Mouse (Mus musculus) heart, embryonic 11.5 days (tissue): Measurements from ENCODE around the gene Tepsin. TPM values are rescaled to one million over a fixed set of nuclear protein-coding genes. Genes with fewer than 3 reads are reported as not detected.

ENCODE experiments used
- ATAC-seq: fragments of 200-750 bp; cut with Nextera tagmentation; replicated peaks from 2 replicates; pipeline ENCODE4 v1.8.0; 2017; ENCODE audit warnings: moderate library complexity; ENCODE audit not compliant: insufficient number of reproducible peaks, low FRiP score, low TSS enrichment
- H3K27ac ChIP-seq: fragments of 300-500 bp; sonication (generic); 2 replicates; pipeline ENCODE4 v1.5.1; 2014; ENCODE audit warnings: mild to moderate bottlenecking, low read depth, low read length
- H3K27me3 ChIP-seq: fragments of 300-500 bp; sonication (generic); 2 replicates; pipeline ENCODE4 v1.6.1; 2014; ENCODE audit warnings: mild to moderate bottlenecking, low read length, mixed read lengths; ENCODE audit not compliant: control insufficient read depth, insufficient read depth
- H3K36me3 ChIP-seq: fragments of 300-500 bp; sonication (generic); 2 replicates; pipeline ENCODE4 v1.6.1; 2014; ENCODE audit warnings: mild to moderate bottlenecking, low read length, moderate library complexity, mixed read lengths; ENCODE audit not compliant: control insufficient read depth, insufficient read depth
- H3K4me1 ChIP-seq: fragments of 300-500 bp; sonication (generic); 2 replicates; pipeline ENCODE4 v1.6.1; 2014; ENCODE audit warnings: low read length; ENCODE audit not compliant: control insufficient read depth, insufficient read depth
- H3K4me2 ChIP-seq: fragments of 300-500 bp; sonication (generic); 2 replicates; pipeline ENCODE4 v1.6.1; 2014; ENCODE audit warnings: mild to moderate bottlenecking, moderate library complexity
- H3K4me3 ChIP-seq: fragments of 300-500 bp; sonication (generic); 2 replicates; pipeline ENCODE4 v1.5.1; 2014; ENCODE audit warnings: low read depth, low read length
- H3K9ac ChIP-seq: fragments of 300-500 bp; sonication (generic); 2 replicates; pipeline ENCODE4 v1.6.1; 2014; ENCODE audit warnings: mild to moderate bottlenecking, low read depth, low read length, moderate library complexity
- H3K9me3 ChIP-seq: fragments of 300-500 bp; sonication (generic); replicated peaks from 2 replicates; pipeline ENCODE4 v1.6.1; 2016; ENCODE audit warnings: low read length; ENCODE audit not compliant: control insufficient read depth
- WGBS: fragments of 180-500 bp; shearing (Covaris S2); extraction: QIAGEN DNeasy Blood & Tissue Kit; methylation state at CpG from one replicate; pipeline ENCODE4 v1.1.7; 2014; ENCODE audit not compliant: insufficient replicate concordance; 5-methylcytosine and 5-hydroxymethylcytosine counted together
- polyA plus RNA-seq: library from polyadenylated mRNA; unstranded; fragments of >200 nt; fragmentation: Nextera tagmentation; extraction: Ambion mirVana; gene quantifications from 2 replicates; pipeline ENCODE4 v1.2.1, GENCODE M21; 2014

Gene Tepsin
- polyA plus RNA-seq, 1 experiment from 2014 or later: 14.6 TPM

DNA sequence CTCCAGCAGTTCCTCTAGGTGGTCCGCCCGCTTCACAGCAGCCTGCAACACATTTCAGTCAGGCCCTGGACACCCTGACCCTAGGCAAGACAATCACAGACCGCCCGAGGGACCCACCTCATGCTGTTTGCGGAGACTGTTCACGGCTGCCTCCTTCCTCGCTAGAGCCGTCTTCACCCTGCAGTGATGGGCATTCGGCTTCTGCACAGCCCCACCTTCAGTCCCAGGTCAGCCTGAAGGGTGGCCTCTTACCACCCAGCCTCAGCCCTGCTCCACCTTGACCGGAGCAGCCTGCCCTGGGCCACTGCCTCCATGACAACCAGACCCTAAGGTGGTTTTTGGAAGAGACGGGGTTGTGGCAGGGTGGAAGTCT, 33.9 kb downstream of the Tepsin start:
- 86% methylated on average over 11 of the region's 11 CpGs for WGBS
- no peak overlapping the region for H3K4me2 ChIP-seq
- H3K4me3 ChIP-seq: no peak overlapping the region
- H3K27me3 ChIP-seq: no peaks in the 10 kb centered on the region
- H3K9ac ChIP-seq: no peak overlapping the region
- H3K4me1 ChIP-seq: peaks cover 7% of the 10 kb centered on the region; the same call in 1 of the 2 replicates
- H3K27ac ChIP-seq: no peak overlapping the region
- peaks cover 9% of the 10 kb centered on the region; the same call in 1 of the 2 replicates for H3K36me3 ChIP-seq
- no peaks in the 10 kb centered on the region for H3K9me3 ChIP-seq
- no peak for ATAC-seq

DNA sequence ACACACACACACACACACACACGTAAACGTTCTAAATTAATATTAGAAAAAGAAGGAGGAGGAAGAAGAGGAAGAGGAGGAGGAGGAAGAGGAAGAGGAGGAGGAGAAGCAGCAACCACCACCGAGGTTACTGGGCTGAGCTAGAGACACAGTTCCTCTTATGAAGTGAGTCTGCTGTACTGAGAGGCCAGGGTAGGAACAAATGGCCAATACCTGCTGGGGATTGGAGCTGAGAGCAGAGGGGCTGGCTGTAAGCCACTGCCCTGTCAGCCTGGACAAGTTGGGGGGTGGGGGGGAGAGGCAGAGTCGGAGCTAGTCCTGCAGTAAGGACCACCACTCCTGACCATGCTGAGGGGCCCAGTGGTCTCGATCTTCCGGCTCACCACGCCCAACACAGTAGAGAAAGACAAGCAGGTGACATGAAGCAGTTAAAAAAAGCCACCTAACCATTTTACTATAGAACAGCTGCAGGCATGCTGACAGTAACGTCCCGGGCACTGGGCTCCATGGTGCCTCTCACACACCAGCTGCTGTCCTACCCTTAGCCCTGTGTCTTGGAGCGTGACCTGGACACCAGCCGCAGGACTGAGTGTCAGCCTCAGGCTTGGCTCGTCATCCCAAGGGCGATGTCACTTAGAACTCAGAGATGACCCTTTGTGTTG, 34.4 kb downstream of the Tepsin start:
- H3K4me3 ChIP-seq: no peak overlapping the region
- H3K27me3 ChIP-seq: no peaks in the 10 kb centered on the region
- ATAC-seq: no peak
- H3K4me2 ChIP-seq: no peak overlapping the region
- WGBS: 86% methylated on average over 13 of the region's 13 CpGs
- no peak overlapping the region for H3K9ac ChIP-seq
- no peaks in the 10 kb centered on the region for H3K9me3 ChIP-seq
- H3K4me1 ChIP-seq: peaks cover 7% of the 10 kb centered on the region; the same call in 1 of the 2 replicates
- H3K36me3 ChIP-seq: peaks cover 9% of the 10 kb centered on the region; the same call in 1 of the 2 replicates
- no peak overlapping the region for H3K27ac ChIP-seq

DNA sequence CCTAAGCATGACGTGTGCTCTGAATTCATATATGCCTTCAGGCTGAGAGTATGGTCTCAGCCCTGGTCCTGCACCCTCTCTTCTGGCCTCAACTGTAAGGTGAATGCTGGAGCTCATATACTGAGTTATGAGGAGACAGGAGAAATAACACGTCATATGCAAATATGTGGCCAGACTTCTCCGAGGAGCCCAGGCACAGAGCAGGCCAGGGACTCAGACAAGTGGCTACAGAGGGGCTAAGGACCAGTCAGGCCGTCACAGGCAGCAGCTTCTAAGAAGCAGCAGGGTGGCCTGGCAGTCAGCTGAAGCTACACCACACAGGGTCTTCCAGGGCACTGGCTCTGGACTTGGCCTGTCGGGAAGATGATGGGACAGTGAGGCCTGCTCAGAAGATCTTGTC, 35.2 kb downstream of the Tepsin start:
- H3K36me3 ChIP-seq: peaks cover 9% of the 10 kb centered on the region; the same call in 1 of the 2 replicates
- WGBS: 77% methylated on average over 5 of the region's 5 CpGs

DNA sequence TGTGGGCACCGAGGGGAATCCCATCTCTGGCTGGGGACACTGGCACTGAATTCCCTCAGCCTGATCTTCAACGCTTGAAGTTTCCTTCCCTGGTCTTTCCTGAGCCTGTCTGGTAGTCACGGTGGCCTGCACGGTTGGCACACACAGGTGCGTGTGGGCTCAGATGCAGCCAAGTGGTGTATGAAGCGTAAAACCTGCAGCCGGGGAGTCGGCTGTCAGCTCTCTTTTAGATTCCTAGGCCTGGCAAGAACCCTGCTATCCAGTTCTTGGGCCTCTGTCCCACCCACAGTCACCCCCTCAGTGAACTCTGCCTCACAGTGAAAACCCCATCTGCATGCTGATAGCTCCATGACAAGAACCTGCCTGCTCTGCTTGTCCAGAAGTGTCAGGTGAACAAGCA, 37.9 kb downstream of the Tepsin start:
- 82% methylated on average over 8 of the region's 8 CpGs for WGBS
- Histone ChIP-seq H3K9me3 (no peaks in the 10 kb centered on the region), H3K36me3 (no peaks in the 10 kb centered on the region)

More for the DNA sequence above, 35.2 kb downstream of the Tepsin start:
- H3K9ac ChIP-seq: no peak overlapping the region
- no peak overlapping the region for H3K27ac ChIP-seq
- H3K27me3 ChIP-seq: no peaks in the 10 kb centered on the region
- H3K4me3 ChIP-seq: no peak overlapping the region
- no peaks in the 10 kb centered on the region for H3K9me3 ChIP-seq
- H3K4me1 ChIP-seq: peaks cover 7% of the 10 kb centered on the region; the same call in 1 of the 2 replicates
- no peak overlapping the region for H3K4me2 ChIP-seq
- ATAC-seq: no peak

GRCm38 (mm10) chr11:120055953-120056732, 42.4 kb downstream of the Tepsin start:
- Histone ChIP-seq H3K36me3 (no peaks in the 10 kb centered on the region), H3K9ac (no peak overlapping the region), H3K9me3 (no peaks in the 10 kb centered on the region), H3K4me2 (no peak overlapping the region), H3K4me3 (no peak overlapping the region), H3K4me1 (peaks cover 11% of the 10 kb centered on the region), H3K27ac (no peak overlapping the region), H3K27me3 (no peaks in the 10 kb centered on the region)
- ATAC-seq: no peak
- WGBS: 78% methylated on average over 12 of the region's 12 CpGs

More for the DNA sequence above, 37.9 kb downstream of the Tepsin start:
- no peaks in the 10 kb centered on the region for H3K27me3 ChIP-seq
- H3K4me3 ChIP-seq: no peak overlapping the region
- H3K4me1 ChIP-seq: peaks cover 2% of the 10 kb centered on the region; the same call in 1 of the 2 replicates
- no peak overlapping the region for H3K4me2 ChIP-seq
- ATAC-seq: no peak
- no peak overlapping the region for H3K9ac ChIP-seq
- no peak overlapping the region for H3K27ac ChIP-seq

DNA sequence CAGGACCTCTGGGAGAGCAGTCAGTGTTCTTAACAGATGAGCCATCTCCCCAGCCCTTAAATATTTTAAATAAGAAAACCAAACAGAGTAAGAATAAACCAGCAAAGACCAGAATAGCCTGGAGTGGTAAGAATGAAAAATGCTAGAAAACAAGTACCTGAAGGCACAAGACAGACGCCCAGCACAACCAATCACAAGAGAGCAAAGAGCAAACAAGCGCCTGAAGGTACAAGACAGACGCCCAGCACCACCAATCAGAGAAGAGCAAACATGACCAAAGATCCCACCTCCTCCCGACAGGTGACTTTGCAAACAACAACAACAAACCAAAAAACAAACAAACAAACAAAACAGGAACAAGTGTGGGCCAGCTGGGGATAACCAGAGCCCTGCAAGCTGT, 44.7 kb downstream of the Tepsin start:
- ATAC-seq: no peak
- H3K4me1 ChIP-seq: peaks cover 13% of the 10 kb centered on the region
- no peak overlapping the region for H3K4me2 ChIP-seq
- no peak overlapping the region for H3K9ac ChIP-seq
- H3K4me3 ChIP-seq: no peak overlapping the region
- H3K36me3 ChIP-seq: no peaks in the 10 kb centered on the region
- no peaks in the 10 kb centered on the region for H3K9me3 ChIP-seq
- no peak overlapping the region for H3K27ac ChIP-seq
- H3K27me3 ChIP-seq: peaks cover 4% of the 10 kb centered on the region
- 86% methylated on average over 4 of the region's 4 CpGs for WGBS

DNA sequence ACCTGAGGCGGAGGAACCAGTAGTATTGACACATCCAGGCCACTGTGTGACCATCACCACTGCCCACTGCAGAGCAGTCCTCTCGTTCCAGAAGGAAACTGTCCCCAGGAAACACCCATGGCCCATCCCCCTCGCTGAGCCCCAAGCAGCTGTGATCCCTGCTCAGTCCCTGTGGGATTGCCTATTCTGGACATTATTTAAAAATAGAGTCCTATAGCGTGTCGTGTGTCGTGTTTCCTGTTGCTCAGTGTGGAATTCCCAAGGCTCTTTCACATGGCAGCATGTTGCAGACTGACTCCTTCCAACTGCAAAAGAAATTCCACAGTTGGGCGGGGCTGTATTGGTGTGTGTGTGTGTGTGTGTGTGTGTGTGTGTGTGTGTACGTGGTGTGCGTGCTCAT, 46.3 kb downstream of the Tepsin start:
- no peaks in the 10 kb centered on the region for H3K9me3 ChIP-seq
- H3K27me3 ChIP-seq: peaks cover 20% of the 10 kb centered on the region
- no peaks in the 10 kb centered on the region for H3K36me3 ChIP-seq
- H3K4me3 ChIP-seq: no peak overlapping the region
- H3K27ac ChIP-seq: no peak overlapping the region
- no peak overlapping the region for H3K9ac ChIP-seq
- no peak overlapping the region for H3K4me2 ChIP-seq
- 62% methylated on average over 9 of the region's 9 CpGs for WGBS
- ATAC-seq: no peak
- peaks cover 23% of the 10 kb centered on the region for H3K4me1 ChIP-seq

DNA sequence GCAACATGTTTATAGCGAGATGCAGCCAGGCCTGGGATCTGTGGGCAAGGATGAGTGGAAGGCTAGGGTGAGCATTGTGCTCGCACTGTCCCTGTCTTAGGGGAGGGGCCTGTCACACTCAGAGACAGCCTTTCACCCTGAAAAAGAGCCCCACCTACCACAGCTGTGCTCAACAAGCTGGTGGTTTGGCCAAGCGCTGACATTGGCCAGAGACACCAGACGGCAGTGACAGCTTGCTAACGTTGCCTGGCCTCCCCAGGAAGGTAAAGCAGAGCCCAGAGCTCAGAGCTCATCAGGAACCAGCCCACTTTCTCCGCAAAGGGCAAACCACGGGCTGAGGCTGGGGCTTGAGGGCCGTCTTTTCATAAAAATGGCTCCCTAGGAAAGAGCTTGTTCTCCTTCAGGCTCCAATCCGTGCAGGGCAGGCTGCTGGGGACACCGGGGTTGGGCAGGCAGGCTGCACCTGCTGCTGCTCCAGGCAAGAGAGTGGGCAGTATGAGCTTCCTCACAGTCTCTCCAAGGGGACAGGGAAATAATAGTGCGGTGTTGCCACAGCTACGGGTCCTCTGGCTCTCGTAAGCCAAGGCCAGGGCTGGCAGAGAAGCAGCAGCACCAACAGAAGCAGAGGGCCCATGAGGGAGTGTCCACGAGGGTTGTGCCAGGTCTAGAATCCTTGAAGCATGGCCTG, 47.3 kb downstream of the Tepsin start:
- no peak for ATAC-seq
- Histone ChIP-seq H3K9ac (peak overlapping the region; percentile 54), H3K36me3 (no peaks in the 10 kb centered on the region), H3K27me3 (peaks cover 30% of the 10 kb centered on the region), H3K4me2 (no peak overlapping the region; the same call in 1 of the 2 replicates), H3K9me3 (no peaks in the 10 kb centered on the region), H3K4me1 (peaks cover 23% of the 10 kb centered on the region), H3K4me3 (no peak overlapping the region), H3K27ac (peak overlapping the region; percentile 59)
- WGBS: 37% methylated on average over 14 of the region's 14 CpGs
